8 mouse cellular contexts compared by ENCODE assay signal in genomic region chr4:109677221-109677620, GRCm38 (mm10). TPM values are rescaled to one million over a fixed set of nuclear protein-coding genes. Genes with fewer than 3 reads are reported as not detected.
DNase-seq lines count a peak whose midpoint lies in the region; ATAC-seq and TF ChIP-seq lines count a peak whose summit lies in the region.

No protein-coding gene starts in this region.

- no peak for TF ChIP-seq POLR2A in cortical plate, adult 2 months (IDR thresholded peaks at IDR 0.05; ENCODE audit: extremely low read depth, insufficient read depth, low read length)

- H3K4me3 ChIP-seq in cortical plate, adult 2 months (ENCODE audit: insufficient read depth, low read length), result peak overlapping the region; percentile 100
- H3K4me3 ChIP-seq in hindbrain, embryonic 14.5 days (replicated peaks; ENCODE audit: low read length), result peak overlapping the region; percentile 92
- H3K4me3 ChIP-seq in midbrain, embryonic 15.5 days, result peak overlapping the region; percentile 77

- peak; percentile 11 for DNase-seq in layer of hippocampus, adult 11-12 months (ENCODE audit: low spot score)
- no peak for DNase-seq in layer of hippocampus, postnatal 36 days
- DNase-seq in hindbrain, embryonic 14.5 days (ENCODE audit: low spot score), result no peak
- DNase-seq in embryo, embryonic 10 days (ENCODE audit: low spot score), result no peak
- no peak for DNase-seq in gastrocnemius, postnatal 14 days
- DNase-seq in Muller cell, postnatal 12 days (ENCODE audit: inconsistent ontology term), result no peak

- intact Hi-C loops in gastrocnemius, postnatal 14 days (cut with DNase I; ENCODE audit: low total_unique reads), result no loop called here

- peak overlapping the region; percentile 93 for H3K9ac ChIP-seq in hindbrain, embryonic 14.5 days
- peak overlapping the region; percentile 78 for H3K9ac ChIP-seq in midbrain, embryonic 15.5 days

- no peaks in the 10 kb centered on the region for H3K36me3 ChIP-seq in hindbrain, embryonic 14.5 days (replicated peaks; ENCODE audit: control insufficient read depth, insufficient read depth)
- H3K36me3 ChIP-seq in midbrain, embryonic 15.5 days (replicated peaks), result no peaks in the 10 kb centered on the region

- no peaks in the 10 kb centered on the region for H3K9me3 ChIP-seq in hindbrain, embryonic 14.5 days (ENCODE audit: control insufficient read depth, low read length)
- no peaks in the 10 kb centered on the region for H3K9me3 ChIP-seq in midbrain, embryonic 15.5 days

- peak overlapping the region; percentile 68 for H3K4me2 ChIP-seq in hindbrain, embryonic 14.5 days (replicated peaks)
- peak overlapping the region; percentile 66 for H3K4me2 ChIP-seq in midbrain, embryonic 15.5 days

- 0 out of 2 replicates have a peak, but pooled peaks cover 1% of the 10 kb centered on the region for H3K4me1 ChIP-seq in cortical plate, adult 2 months (ENCODE audit: control insufficient read depth, insufficient read depth, low read length)
- peaks cover 9% of the 10 kb centered on the region for H3K4me1 ChIP-seq in hindbrain, embryonic 14.5 days (replicated peaks; ENCODE audit: control insufficient read depth, insufficient read depth, low read length)
- peaks cover 10% of the 10 kb centered on the region for H3K4me1 ChIP-seq in midbrain, embryonic 15.5 days

- 0% methylated on average over 3 of the region's 3 CpGs for WGBS in hindbrain, embryonic 14.5 days
- WGBS in midbrain, embryonic 15.5 days, result 0% methylated on average over 3 of the region's 3 CpGs

- H3K27ac ChIP-seq in cortical plate, adult 2 months (ENCODE audit: insufficient read depth, low read length), result peak overlapping the region; percentile 98
- peak overlapping the region; percentile 97 for H3K27ac ChIP-seq in hindbrain, embryonic 14.5 days
- H3K27ac ChIP-seq in midbrain, embryonic 15.5 days, result peak overlapping the region; percentile 94

- TF ChIP-seq CTCF in cortical plate, adult 2 months (IDR thresholded peaks at IDR 0.05; ENCODE audit: extremely low read depth, insufficient read depth, low read length), result no peak

- H3K27me3 ChIP-seq in hindbrain, embryonic 14.5 days (ENCODE audit: control insufficient read depth, insufficient read depth, low read length), result no peaks in the 10 kb centered on the region
- no peaks in the 10 kb centered on the region for H3K27me3 ChIP-seq in midbrain, embryonic 15.5 days (replicated peaks)

- ATAC-seq in hindbrain, embryonic 14.5 days (ENCODE audit: low FRiP score), result peak; percentile 10; the same call in 1 of the 2 replicates
- peak; percentile 12 for ATAC-seq in midbrain, embryonic 15.5 days (replicated peaks)

RNA-seq across cellular contexts. Expression of gene Faf1, which starts 0.8 kb away (rescaled TPM):
- total RNA-seq in layer of hippocampus, postnatal 36 days (2021), result 10 to 100 TPM; 23.6 to 26.0 TPM
- 17.9 and 20.4 TPM in 2 replicates for polyA plus RNA-seq in cortical plate, adult 2 months (2012; rRNA removed)
- polyA plus RNA-seq in hindbrain, embryonic 14.5 days (2014; fragmentation: Nextera tagmentation; extraction: Ambion mirVana), result 47.1 and 50.7 TPM in 2 replicates
- polyA plus RNA-seq in midbrain, embryonic 15.5 days (2015; fragmentation: Nextera tagmentation; extraction: Ambion mirVana), result 31.5 TPM in 2 replicates
- total RNA-seq in gastrocnemius, postnatal 14 days (2021), result 10 to 100 TPM; 23.1 to 23.6 TPM

RNA-seq across cellular contexts. Expression of gene Cdkn2c, which starts 10.2 kb away (rescaled TPM):
- 1 to 10 TPM; 3.6 to 4.1 TPM for total RNA-seq in layer of hippocampus, postnatal 36 days (2021)
- 5.4 and 6.3 TPM in 2 replicates for polyA plus RNA-seq in cortical plate, adult 2 months (2012; rRNA removed)
- polyA plus RNA-seq in hindbrain, embryonic 14.5 days (2014; fragmentation: Nextera tagmentation; extraction: Ambion mirVana), result 2.8 and 3.7 TPM in 2 replicates
- 2.5 and 2.6 TPM in 2 replicates for polyA plus RNA-seq in midbrain, embryonic 15.5 days (2015; fragmentation: Nextera tagmentation; extraction: Ambion mirVana)
- total RNA-seq in gastrocnemius, postnatal 14 days (2021), result 10 to 100 TPM; 12.2 to 12.4 TPM
